In the genomic region with DNA sequence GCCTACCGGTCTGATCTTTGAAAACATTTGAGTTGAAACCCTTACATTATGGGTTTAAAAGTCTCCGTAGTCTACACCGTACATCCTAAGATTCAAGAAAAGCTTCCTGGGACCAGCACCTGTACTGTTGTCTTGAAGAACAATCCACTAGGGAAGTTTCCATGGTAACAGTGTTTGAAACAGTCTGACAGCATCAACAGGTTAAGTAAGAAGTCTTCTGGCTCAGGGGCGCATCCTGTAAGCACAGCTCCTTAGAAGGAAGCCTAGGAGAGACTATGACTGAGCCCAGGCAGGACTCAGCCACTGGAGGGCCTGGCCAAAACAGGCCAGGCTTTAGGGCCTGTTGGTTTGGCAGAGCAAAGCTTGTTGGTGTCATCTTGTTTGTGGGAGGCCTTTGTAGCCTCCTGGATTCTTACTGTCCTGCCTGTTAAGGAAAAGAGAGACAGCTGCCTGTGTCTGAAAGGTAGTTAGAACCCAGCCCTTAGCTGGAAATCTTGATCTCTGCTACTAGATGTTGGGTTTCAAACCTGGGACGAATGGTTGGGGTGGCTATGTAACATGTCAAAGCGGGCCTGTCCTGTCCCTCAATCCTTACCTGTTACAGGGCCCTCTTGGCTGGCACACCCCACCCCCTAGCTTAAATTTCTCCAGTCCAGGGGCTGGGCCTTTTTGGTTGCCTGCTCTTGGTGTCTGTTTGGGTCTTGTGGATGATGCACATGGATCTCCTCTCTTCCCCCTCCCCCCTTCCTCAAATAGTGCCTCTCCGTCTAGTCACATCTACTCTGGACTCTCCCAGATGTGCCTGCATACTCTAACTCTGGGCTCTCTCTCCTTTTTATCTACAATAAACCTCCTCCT, we compare ENCODE assay signal across 9 mouse cellular contexts.
DNase-seq lines count a peak whose midpoint lies in the region; ATAC-seq and TF ChIP-seq lines count a peak whose summit lies in the region.
"Had no signal": no experiment of that assay in that cellular context is flagged by ENCODE, and none has a peak within 500 bp of the region (broad histone marks: within the 10 kb centered on the region; RNA-seq: fewer than 3 reads in every experiment).

No protein-coding gene starts in this region.

- TF ChIP-seq CTCF in cortical plate, adult 2 months (IDR thresholded peaks at IDR 0.05; ENCODE audit: extremely low read depth, insufficient read depth, low read length), result no peak

- H3K27ac ChIP-seq in forebrain, embryonic 10.5 days, result peak overlapping the region; percentile 84
- no peak overlapping the region for H3K27ac ChIP-seq in forebrain, embryonic 13.5 days
- peak overlapping the region; percentile 92 for H3K27ac ChIP-seq in kidney, embryonic 15.5 days
- H3K27ac ChIP-seq in cortical plate, adult 2 months (ENCODE audit: insufficient read depth, low read length), result peak overlapping the region; percentile 79
- H3K27ac ChIP-seq in midbrain, embryonic 15.5 days, result 0 out of 2 replicates have a peak overlapping the region, but pooled peaks have one; percentile 18

- no peak for DNase-seq in forebrain, embryonic 10.5 days (ENCODE audit: extremely low spot score, low spot score)
- DNase-seq in kidney, adult 9 months, result no peak
- no peak for DNase-seq in thymus, postnatal 4 days
- DNase-seq: gastrocnemius, postnatal 14 days had no signal

- H3K4me3 ChIP-seq in forebrain, embryonic 10.5 days, result no peak overlapping the region
- no peak overlapping the region for H3K4me3 ChIP-seq in forebrain, embryonic 13.5 days
- no peak overlapping the region for H3K4me3 ChIP-seq in kidney, embryonic 15.5 days (replicated peaks)
- H3K4me3 ChIP-seq in cortical plate, adult 2 months (ENCODE audit: insufficient read depth, low read length), result no peak overlapping the region
- no peak overlapping the region for H3K4me3 ChIP-seq in midbrain, embryonic 15.5 days

- no peak overlapping the region for H3K4me2 ChIP-seq in forebrain, embryonic 13.5 days
- no peak overlapping the region for H3K4me2 ChIP-seq in kidney, embryonic 15.5 days
- no peak overlapping the region for H3K4me2 ChIP-seq in midbrain, embryonic 15.5 days

- peaks cover under 1% of the 10 kb centered on the region; the same call in 1 of the 2 replicates for H3K36me3 ChIP-seq in forebrain, embryonic 10.5 days (replicated peaks)
- H3K36me3 ChIP-seq in forebrain, embryonic 13.5 days (ENCODE audit: poor library complexity, severe bottlenecking), result no peaks in the 10 kb centered on the region
- peaks cover 4% of the 10 kb centered on the region; the same call in 1 of the 2 replicates for H3K36me3 ChIP-seq in kidney, embryonic 15.5 days
- H3K36me3 ChIP-seq in midbrain, embryonic 15.5 days (replicated peaks), result no peaks in the 10 kb centered on the region

- H3K4me1 ChIP-seq in forebrain, embryonic 10.5 days, result peaks cover 57% of the 10 kb centered on the region
- H3K4me1 ChIP-seq in forebrain, embryonic 13.5 days, result peaks cover 32% of the 10 kb centered on the region
- H3K4me1 ChIP-seq in kidney, embryonic 15.5 days, result peaks cover 58% of the 10 kb centered on the region
- peaks cover 12% of the 10 kb centered on the region for H3K4me1 ChIP-seq in cortical plate, adult 2 months (ENCODE audit: control insufficient read depth, insufficient read depth, low read length)
- peaks cover 35% of the 10 kb centered on the region for H3K4me1 ChIP-seq in midbrain, embryonic 15.5 days

- no peak for ATAC-seq in forebrain, embryonic 13.5 days
- no peak for ATAC-seq in kidney, embryonic 15.5 days (replicated peaks; ENCODE audit: low FRiP score)
- no peak; the same call in 1 of the 2 replicates for ATAC-seq in midbrain, embryonic 15.5 days (replicated peaks)
- no peak for ATAC-seq in granulocyte monocyte progenitor cell, adult 5-6 weeks (replicated peaks; ENCODE audit: poor library complexity, severe bottlenecking)

- H3K9ac ChIP-seq in forebrain, embryonic 13.5 days, result no peak overlapping the region
- no peak overlapping the region for H3K9ac ChIP-seq in kidney, embryonic 15.5 days
- H3K9ac ChIP-seq in midbrain, embryonic 15.5 days, result no peak overlapping the region

- H3K9me3 ChIP-seq in forebrain, embryonic 10.5 days, result no peaks in the 10 kb centered on the region
- no peaks in the 10 kb centered on the region for H3K9me3 ChIP-seq in forebrain, embryonic 13.5 days (replicated peaks)
- no peaks in the 10 kb centered on the region for H3K9me3 ChIP-seq in kidney, embryonic 15.5 days (replicated peaks)
- no peaks in the 10 kb centered on the region for H3K9me3 ChIP-seq in midbrain, embryonic 15.5 days

- TF ChIP-seq POLR2A in cortical plate, adult 2 months (IDR thresholded peaks at IDR 0.05; ENCODE audit: extremely low read depth, insufficient read depth, low read length), result no peak

- 84% methylated on average over 7 of the region's 7 CpGs for WGBS in forebrain, embryonic 10.5 days
- 85% methylated on average over 7 of the region's 7 CpGs for WGBS in forebrain, embryonic 13.5 days
- 87% methylated on average over 7 of the region's 7 CpGs for WGBS in kidney, embryonic 15.5 days
- WGBS in midbrain, embryonic 15.5 days, result 82% methylated on average over 7 of the region's 7 CpGs

- 0 out of 2 replicates have a peak, but pooled peaks cover 5% of the 10 kb centered on the region for H3K27me3 ChIP-seq in forebrain, embryonic 10.5 days (ENCODE audit: poor library complexity, severe bottlenecking)
- 0 out of 2 replicates have a peak, but pooled peaks cover 4% of the 10 kb centered on the region for H3K27me3 ChIP-seq in forebrain, embryonic 13.5 days
- no peaks in the 10 kb centered on the region for H3K27me3 ChIP-seq in kidney, embryonic 15.5 days
- H3K27me3 ChIP-seq in midbrain, embryonic 15.5 days (replicated peaks), result no peaks in the 10 kb centered on the region
